Mouse (Mus musculus) adipose tissue, adult 10 weeks (tissue): Measurements from ENCODE around the gene Tns4. TPM values are rescaled to one million over a fixed set of nuclear protein-coding genes. Genes with fewer than 3 reads are reported as not detected.

ENCODE experiments used
- polyA plus RNA-seq: library from polyadenylated mRNA; stranded (reverse); fragments of 350-450 nt; fragmentation: Illumina TruSeq; extraction: RNeasy Lipid Tissue Mini Kit (QIAGEN cat#74804); gene quantifications from one replicate; pipeline ENCODE4 v1.2.3, GENCODE M21; 2014; ENCODE audit warnings: low read depth, low replicate concordance

Gene Tns4
- 1.3 TPM for polyA plus RNA-seq

GRCm38 (mm10) chr11:99089077-99089601 is at the start of gene Tns4:
Tns4 (minus strand) TSS chr11:99089306.

GRCm38 (mm10) chr11:99041051-99041729 is 47.9 kb downstream of the Tns4 start, which contains the start of gene Igfbp4:
Igfbp4 (plus strand) TSS chr11:99041244.

GRCm38 (mm10) chr11:99023500-99024467 is 65.3 kb downstream of the Tns4 start, which contains the start of gene Top2a:
Top2a (minus strand) TSS chr11:99024189.

Other genes starting within 250 kb of the Tns4 start
- 8.2 TPM for gene Wipf2, start 225.7 kb downstream of the Tns4 start, polyA plus RNA-seq
- 1.4 TPM for gene Cdc6, start 181.5 kb downstream of the Tns4 start, polyA plus RNA-seq
- gene Rara, start 161.5 kb downstream of the Tns4 start, polyA plus RNA-seq: 15.1 TPM
- gene Gjd3, start 106.3 kb downstream of the Tns4 start, polyA plus RNA-seq: not detected
- 5.5 TPM for gene Top2a, start 65.1 kb downstream of the Tns4 start, polyA plus RNA-seq
- gene Igfbp4, start 48.1 kb downstream of the Tns4 start, polyA plus RNA-seq: 275 TPM
- gene Ccr7, start 65.8 kb upstream of the Tns4 start, polyA plus RNA-seq: 0.94 TPM
- gene Smarce1, start 141.7 kb upstream of the Tns4 start, polyA plus RNA-seq: 80.5 TPM
- gene Krt222, start 154.8 kb upstream of the Tns4 start, polyA plus RNA-seq: 0.97 TPM
- gene Krt24, start 196.0 kb upstream of the Tns4 start, polyA plus RNA-seq: not detected
- not detected for gene Krt25, start 233.6 kb upstream of the Tns4 start, polyA plus RNA-seq
- gene Krt26, start 248.7 kb upstream of the Tns4 start, polyA plus RNA-seq: not detected